Mouse (Mus musculus) spleen, postnatal 10 days (tissue): ENCODE results near the gene Rad23b.
"Not testable (repeated sequence)": the region's sequence is repeated elsewhere in the genome, so short reads cannot be mapped to it uniquely, and the experiment has no call there.

ENCODE experiments used
- DNase-seq, 2 experiments: peaks; one replicate each; pipeline ENCODE4 v3.0.0; 2021 to 2022; ENCODE audit warnings: low spot score in 2 of 2

The Rad23b gene

GRCm38 (mm10) chr4:55349452-55350218 lies at the start of gene Rad23b:
TSS of gene Rad23b (plus strand) at chr4:55350043.
- DNase-seq, result peak; percentile 100

- DNase-seq, result no peak
These were observed 45.7 kb upstream of the Rad23b start for GRCm38 (mm10) chr4:55304121-55304520.

GRCm38 (mm10) chr4:55306636-55307035 lies 43.2 kb upstream of the Rad23b start:
- DNase-seq, result no peak

- DNase-seq, result no peak
These were observed 33.1 kb upstream of the Rad23b start for GRCm38 (mm10) chr4:55316726-55317125.

GRCm38 (mm10) chr4:55318350-55318749 lies 31.5 kb upstream of the Rad23b start:
- DNase-seq, result not testable (repeated sequence)

GRCm38 (mm10) chr4:55325786-55326518 lies 23.9 kb upstream of the Rad23b start:
- DNase-seq, result no peak

- DNase-seq, result no peak
These were observed 22.3 kb upstream of the Rad23b start for GRCm38 (mm10) chr4:55327508-55327907.

- DNase-seq, result no peak
These were observed 21.4 kb upstream of the Rad23b start for GRCm38 (mm10) chr4:55328471-55328870.

- DNase-seq, result not testable (repeated sequence)
These were observed 20.9 kb upstream of the Rad23b start for GRCm38 (mm10) chr4:55328928-55329327.

GRCm38 (mm10) chr4:55329621-55330346 lies 20.1 kb upstream of the Rad23b start:
- DNase-seq, result no peak

- DNase-seq, result no peak
These were observed 14.6 kb upstream of the Rad23b start for GRCm38 (mm10) chr4:55335030-55335770.

GRCm38 (mm10) chr4:55338905-55339304 lies 10.9 kb upstream of the Rad23b start:
- DNase-seq, result no peak

- DNase-seq, result no peak
These were observed 10.5 kb upstream of the Rad23b start for GRCm38 (mm10) chr4:55339388-55339787.

- no peak for DNase-seq
These were observed 8.0 kb upstream of the Rad23b start for GRCm38 (mm10) chr4:55341797-55342196.

GRCm38 (mm10) chr4:55342602-55343001 lies 7.2 kb upstream of the Rad23b start:
- DNase-seq, result peak in 1 of 2 experiments; percentile 58

GRCm38 (mm10) chr4:55343287-55343686 lies 6.6 kb upstream of the Rad23b start:
- DNase-seq, result no peak

- no peak for DNase-seq
These were observed 938 bp upstream of the Rad23b start for GRCm38 (mm10) chr4:55348759-55349451.

GRCm38 (mm10) chr4:55350219-55350931 lies 532 bp downstream of the Rad23b start:
- DNase-seq, result peak in 1 of 2 experiments; percentile 59

GRCm38 (mm10) chr4:55351037-55351436 lies 1.2 kb downstream of the Rad23b start:
- DNase-seq, result no peak

GRCm38 (mm10) chr4:55351860-55352259 lies 2.0 kb downstream of the Rad23b start:
- no peak for DNase-seq
